Mouse (Mus musculus) intestine, embryonic 16.5 days (tissue): ENCODE data around the gene Gcdh. TPM values are rescaled to one million over a fixed set of nuclear protein-coding genes. Genes with fewer than 3 reads are reported as not detected.

Source experiments
- ATAC-seq: fragments of 200-750 bp; cut with Nextera tagmentation; 2 replicates; pipeline ENCODE4 v1.8.0; 2017; ENCODE audit warnings: moderate TSS enrichment, moderate library complexity
- H3K27ac ChIP-seq: fragments of 300-500 bp; sonication (generic); 2 replicates; pipeline ENCODE4 v1.5.1; 2014; ENCODE audit warnings: mild to moderate bottlenecking, low read length
- H3K27me3 ChIP-seq: fragments of 300-500 bp; sonication (generic); replicated peaks from 2 replicates; pipeline ENCODE4 v1.6.1; 2014; ENCODE audit warnings: low read length, control low read depth, mixed read lengths; ENCODE audit not compliant: control insufficient read depth, insufficient read depth
- H3K36me3 ChIP-seq: fragments of 300-500 bp; sonication (generic); 2 replicates; pipeline ENCODE4 v1.6.1; 2014; ENCODE audit warnings: low read length, control low read depth; ENCODE audit not compliant: control insufficient read depth, insufficient read depth
- H3K4me1 ChIP-seq: fragments of 300-500 bp; sonication (generic); 2 replicates; pipeline ENCODE4 v1.6.1; 2014; ENCODE audit warnings: low read length, control low read depth, mixed read lengths; ENCODE audit not compliant: control insufficient read depth, insufficient read depth
- H3K4me2 ChIP-seq: fragments of 300-500 bp; sonication (generic); 2 replicates; pipeline ENCODE4 v1.6.1; 2014; ENCODE audit warnings: low read depth, low read length, control low read depth
- H3K4me3 ChIP-seq: fragments of 300-500 bp; sonication (generic); 2 replicates; pipeline ENCODE4 v1.5.1; 2014; ENCODE audit warnings: mild to moderate bottlenecking, low read length
- H3K9ac ChIP-seq: fragments of 300-500 bp; sonication (generic); 2 replicates; pipeline ENCODE4 v1.6.1; 2014; ENCODE audit warnings: low read depth, low read length
- H3K9me3 ChIP-seq: fragments of 300-500 bp; sonication (generic); 2 replicates; pipeline ENCODE4 v1.6.1; 2016; ENCODE audit warnings: low read length, control low read depth; ENCODE audit not compliant: control insufficient read depth
- WGBS: fragments of 180-500 bp; shearing (Covaris S2); extraction: QIAGEN DNeasy Blood & Tissue Kit; methylation state at CpG from one replicate; pipeline ENCODE4 v1.1.7; 2014; 5-methylcytosine and 5-hydroxymethylcytosine counted together
- polyA plus RNA-seq: library from polyadenylated mRNA; unstranded; fragments of >200 nt; fragmentation: Nextera tagmentation; extraction: Ambion mirVana; gene quantifications from 2 replicates; pipeline ENCODE4 v1.2.1, GENCODE M21; 2015

The Gcdh gene
- polyA plus RNA-seq, 1 experiment from 2014 or later, result 53.3 TPM

DNA sequence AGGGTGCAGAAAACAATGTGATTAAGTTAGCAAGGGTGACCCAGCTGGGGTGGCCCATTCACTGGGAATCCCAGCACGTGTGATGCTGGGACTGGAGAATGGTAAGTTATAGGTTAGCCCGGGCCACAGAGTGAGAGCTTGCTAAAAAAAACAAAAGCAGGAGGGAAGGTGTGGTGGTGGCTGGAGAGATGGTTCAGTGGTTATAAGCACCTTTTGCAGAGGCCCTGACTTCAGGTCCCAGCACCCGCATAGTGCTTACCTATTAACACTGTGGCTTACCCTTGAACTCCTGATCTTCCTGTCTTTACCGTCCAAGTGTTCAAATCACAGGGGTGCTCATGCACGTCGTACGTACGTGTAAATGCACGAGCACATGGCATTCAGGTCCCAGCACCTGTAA lies 13.3 kb upstream of the Gcdh start:
- peaks cover 11% of the 10 kb centered on the region for H3K27me3 ChIP-seq
- H3K4me1 ChIP-seq, result peaks cover 5% of the 10 kb centered on the region; the same call in 1 of the 2 replicates
- no peak overlapping the region for H3K27ac ChIP-seq
- no peak overlapping the region for H3K9ac ChIP-seq
- ATAC-seq, result no peak
- no peak overlapping the region for H3K4me2 ChIP-seq
- no peaks in the 10 kb centered on the region for H3K9me3 ChIP-seq
- 91% methylated on average over 9 of the region's 9 CpGs for WGBS
- no peaks in the 10 kb centered on the region for H3K36me3 ChIP-seq
- no peak overlapping the region for H3K4me3 ChIP-seq

DNA sequence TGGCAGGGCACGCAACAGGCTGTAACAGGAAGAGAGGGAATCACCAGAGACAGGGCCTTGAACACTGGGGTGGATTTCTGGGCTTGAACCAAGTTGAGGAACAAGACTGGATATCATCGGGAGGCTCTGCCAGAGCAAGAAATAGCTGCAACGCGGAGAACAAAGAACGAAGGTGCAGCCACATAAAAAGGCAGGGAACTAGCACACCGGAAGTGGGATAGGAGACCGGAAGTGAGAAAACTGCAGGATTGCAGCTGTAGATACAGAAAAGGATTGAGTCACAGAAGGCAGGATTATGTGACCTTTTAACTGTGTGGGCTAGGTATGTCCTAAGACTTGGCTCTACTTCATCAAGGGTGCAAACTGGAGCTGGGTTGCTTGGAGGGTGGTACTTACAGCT lies 10.6 kb upstream of the Gcdh start:
- Histone ChIP-seq H3K27ac (no peak overlapping the region), H3K36me3 (no peaks in the 10 kb centered on the region), H3K9ac (no peak overlapping the region), H3K27me3 (peaks cover 2% of the 10 kb centered on the region; the same call in 1 of the 2 replicates), H3K4me3 (no peak overlapping the region), H3K4me2 (no peak overlapping the region), H3K9me3 (no peaks in the 10 kb centered on the region), H3K4me1 (peaks cover 7% of the 10 kb centered on the region; the same call in 1 of the 2 replicates)
- ATAC-seq, result no peak
- WGBS, result 91% methylated on average over 7 of the region's 7 CpGs

DNA sequence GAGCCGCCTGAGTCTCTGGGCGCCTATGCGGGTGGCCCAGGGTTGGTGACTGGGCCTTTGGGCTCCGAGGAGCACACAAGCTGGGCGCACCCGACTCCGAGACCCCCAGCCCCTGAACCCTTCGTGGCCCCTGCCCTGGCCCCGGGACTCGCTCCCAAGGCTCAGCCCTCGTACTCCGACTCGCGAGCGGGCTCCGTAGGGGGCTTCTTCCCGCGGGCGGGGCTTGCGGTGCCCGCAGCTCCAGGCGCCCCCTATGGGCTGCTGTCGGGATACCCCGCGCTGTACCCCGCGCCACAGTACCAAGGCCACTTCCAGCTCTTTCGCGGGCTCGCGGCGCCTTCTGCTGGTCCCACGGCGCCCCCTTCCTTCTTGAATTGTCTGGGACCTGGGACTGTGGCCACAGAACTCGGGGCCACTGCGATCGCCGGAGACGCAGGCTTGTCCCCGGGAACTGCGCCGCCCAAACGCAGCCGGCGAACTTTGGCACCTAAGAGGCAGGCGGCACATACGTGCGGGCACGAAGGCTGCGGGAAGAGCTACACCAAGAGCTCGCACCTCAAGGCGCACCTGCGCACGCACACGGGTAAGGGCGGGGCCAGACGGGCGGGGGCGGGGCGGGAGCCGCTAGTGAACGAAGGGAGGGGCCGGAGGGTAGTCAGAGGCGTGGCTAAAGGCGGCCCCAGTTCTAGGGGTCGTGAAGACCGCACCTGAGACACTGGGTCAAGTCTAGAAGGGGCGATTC lies 9.4 kb upstream of the Gcdh start:
- no peaks in the 10 kb centered on the region for H3K27me3 ChIP-seq
- ATAC-seq, result peak; percentile 94

DNA sequence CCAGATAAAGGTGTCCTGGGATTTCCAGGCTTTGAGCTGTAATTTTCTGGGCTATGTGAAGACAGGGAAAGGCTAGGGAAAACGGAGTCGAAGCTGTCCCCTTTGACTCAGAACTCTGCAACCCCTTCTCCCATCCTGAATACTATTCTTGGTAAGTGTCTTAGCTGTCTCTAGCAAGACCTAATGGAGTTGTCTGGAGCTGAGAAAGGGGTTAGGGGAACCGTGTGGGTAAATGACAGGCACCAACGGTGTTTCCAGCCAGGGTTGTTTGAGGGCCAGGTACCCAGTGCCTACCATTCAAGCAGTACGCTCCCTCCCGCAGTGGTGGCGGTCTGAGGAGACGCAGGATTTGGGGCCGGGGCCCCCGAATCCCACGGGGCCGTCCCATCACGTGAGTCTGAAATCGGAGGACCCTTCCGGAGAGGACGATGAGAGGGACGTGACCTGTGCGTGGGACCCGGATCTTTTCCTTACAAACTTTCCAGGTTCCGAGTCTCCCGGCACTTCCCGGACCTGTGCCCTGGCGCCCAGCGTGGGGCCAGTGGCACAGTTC lies 8.7 kb upstream of the Gcdh start:
- Histone ChIP-seq H3K4me2 (peak overlapping the region; percentile 98), H3K9me3 (no peaks in the 10 kb centered on the region), H3K27ac (peak overlapping the region; percentile 86), H3K9ac (peak overlapping the region; percentile 93), H3K4me3 (peak overlapping the region; percentile 78), H3K36me3 (no peaks in the 10 kb centered on the region), H3K4me1 (0 out of 2 replicates have a peak, but pooled peaks cover 3% of the 10 kb centered on the region), H3K27me3 (no peaks in the 10 kb centered on the region)
- 3% methylated on average over 24 of the region's 24 CpGs for WGBS
- peak; percentile 8 for ATAC-seq

More for the DNA sequence above, 9.4 kb upstream of the Gcdh start:
- Histone ChIP-seq H3K4me3 (peak overlapping the region; percentile 78), H3K4me2 (peak overlapping the region; percentile 98), H3K4me1 (0 out of 2 replicates have a peak, but pooled peaks cover 3% of the 10 kb centered on the region), H3K36me3 (no peaks in the 10 kb centered on the region), H3K27ac (peak overlapping the region; percentile 86), H3K9me3 (no peaks in the 10 kb centered on the region), H3K9ac (peak overlapping the region; percentile 93)
- under 1% methylated on average over 67 of the region's 68 CpGs for WGBS

DNA sequence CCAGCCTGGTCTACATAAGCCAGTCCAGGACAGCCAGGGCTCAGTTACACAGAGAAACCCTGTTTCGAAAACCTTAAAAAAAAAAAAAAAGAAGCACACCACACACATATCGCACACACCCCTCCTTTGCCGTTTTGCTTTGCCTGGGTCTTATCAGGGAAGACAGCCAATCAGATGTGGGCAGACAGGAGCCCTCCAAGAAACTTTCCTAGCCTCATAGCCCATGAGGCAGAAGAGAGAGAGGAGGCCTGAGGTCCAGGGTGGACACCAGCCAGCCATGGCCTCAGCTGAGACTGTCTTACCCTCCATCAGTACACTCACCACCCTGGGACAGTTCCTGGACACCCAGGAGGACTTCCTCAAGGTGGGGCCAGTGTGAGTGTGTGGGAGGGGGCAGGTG lies 8.0 kb upstream of the Gcdh start, which contains the start of gene Klf1:
Gene Klf1 (plus strand): TSS at position 177 of the 400 bp plus-strand sequence.
- H3K4me1 ChIP-seq, result 0 out of 2 replicates have a peak, but pooled peaks cover 3% of the 10 kb centered on the region
- no peaks in the 10 kb centered on the region for H3K36me3 ChIP-seq
- no peak for ATAC-seq
- no peaks in the 10 kb centered on the region for H3K27me3 ChIP-seq
- H3K27ac ChIP-seq, result peak within 1 kb of the TSS; percentile 86
- peak within 1 kb of the TSS; percentile 98 for H3K4me2 ChIP-seq
- no peaks in the 10 kb centered on the region for H3K9me3 ChIP-seq
- peak within 1 kb of the TSS; percentile 78 for H3K4me3 ChIP-seq
- H3K9ac ChIP-seq, result peak within 1 kb of the TSS; percentile 93
- WGBS, result 65% methylated on average over 3 of the region's 3 CpGs

DNA sequence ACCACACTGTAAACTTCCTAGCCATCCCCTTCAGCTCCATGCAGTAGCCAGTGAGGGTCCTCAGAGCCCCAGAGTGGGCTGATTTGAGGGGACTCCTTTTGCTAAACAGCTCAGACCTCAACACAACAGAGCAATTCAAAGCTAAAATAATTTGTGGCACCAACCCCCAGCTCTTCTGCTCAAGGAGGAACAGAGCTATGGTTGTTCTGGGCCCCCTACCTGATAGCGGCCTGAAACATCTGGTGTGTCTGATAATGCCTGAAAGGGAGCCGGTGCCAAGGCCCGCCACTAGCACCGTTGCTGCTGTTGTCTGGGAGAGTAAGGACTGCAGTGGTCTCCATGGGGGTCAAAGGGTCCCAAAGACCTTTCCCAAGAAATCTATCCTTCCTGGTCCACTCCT lies 7.3 kb upstream of the Gcdh start:
- no peaks in the 10 kb centered on the region for H3K27me3 ChIP-seq
- no peak overlapping the region for H3K9ac ChIP-seq
- 0 out of 2 replicates have a peak, but pooled peaks cover 3% of the 10 kb centered on the region for H3K4me1 ChIP-seq
- H3K4me2 ChIP-seq, result no peak overlapping the region
- H3K36me3 ChIP-seq, result no peaks in the 10 kb centered on the region
- ATAC-seq, result no peak
- no peak overlapping the region for H3K27ac ChIP-seq
- WGBS, result 68% methylated on average over 4 of the region's 4 CpGs
- H3K4me3 ChIP-seq, result no peak overlapping the region
- no peaks in the 10 kb centered on the region for H3K9me3 ChIP-seq

DNA sequence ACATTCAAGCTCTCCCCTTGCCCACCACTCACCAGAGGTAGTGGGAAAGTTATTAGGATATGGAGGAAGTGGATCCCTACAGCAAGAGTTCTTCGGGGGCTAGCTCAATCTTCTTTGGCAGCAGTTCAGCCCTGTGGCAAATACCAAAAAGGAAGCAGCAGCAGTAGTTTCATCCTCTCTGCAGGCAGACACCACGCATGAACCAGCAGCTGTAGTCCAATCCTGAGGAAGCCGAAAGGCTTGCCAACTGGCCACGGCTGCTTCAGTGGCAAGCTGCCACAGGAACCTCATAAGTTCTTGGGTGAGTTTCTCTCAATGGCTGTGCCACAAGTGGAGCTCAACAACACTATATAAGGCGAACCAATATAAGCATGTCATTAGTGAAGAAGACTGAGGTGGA lies 2.2 kb upstream of the Gcdh start:
- Histone ChIP-seq H3K27me3 (no peaks in the 10 kb centered on the region), H3K36me3 (no peaks in the 10 kb centered on the region), H3K9ac (no peak overlapping the region), H3K27ac (no peak overlapping the region), H3K4me3 (no peak overlapping the region), H3K4me2 (no peak overlapping the region), H3K4me1 (no peaks in the 10 kb centered on the region), H3K9me3 (no peaks in the 10 kb centered on the region)
- no peak for ATAC-seq
- WGBS, result 92% methylated on average over 5 of the region's 5 CpGs

DNA sequence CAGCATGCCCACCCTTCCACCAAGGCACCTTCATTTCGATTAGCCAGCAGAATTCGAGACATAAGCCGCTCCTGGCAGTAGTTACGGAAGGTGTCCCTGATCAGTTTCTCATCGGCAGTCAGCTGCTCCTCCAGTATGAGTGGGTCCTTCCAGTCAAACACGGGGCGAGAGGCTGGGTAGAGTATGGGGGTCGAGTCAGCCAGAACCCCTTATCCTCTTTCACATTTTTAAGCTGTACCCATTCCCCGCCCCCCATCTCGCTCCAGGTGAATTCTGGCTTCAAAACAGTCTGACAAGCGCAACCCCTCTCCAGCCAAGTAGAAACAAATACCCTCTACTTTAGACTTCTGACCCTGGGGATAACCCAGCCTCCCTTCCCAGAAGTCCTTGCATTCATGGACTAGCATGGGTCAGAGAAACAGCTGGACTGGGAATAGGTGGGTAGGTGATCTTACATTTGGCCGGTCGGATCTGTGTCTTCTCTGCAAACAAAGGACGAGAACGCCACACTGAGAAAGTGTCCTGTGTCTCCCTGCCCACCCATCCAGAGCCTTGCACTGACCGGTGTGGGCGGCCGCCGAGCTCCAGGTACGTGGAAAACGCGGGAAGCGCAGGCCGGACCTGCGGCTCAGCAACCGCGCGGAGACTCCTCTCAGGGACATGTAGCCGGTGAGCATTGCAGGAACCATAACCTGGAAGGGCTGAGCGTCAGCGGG lies 570 bp downstream of the Gcdh start:
- no peaks in the 10 kb centered on the region for H3K36me3 ChIP-seq
- no peaks in the 10 kb centered on the region for H3K9me3 ChIP-seq
- H3K4me2 ChIP-seq, result peak overlapping the region; percentile 72
- peak overlapping the region; percentile 77 for H3K9ac ChIP-seq
- peak overlapping the region; percentile 83 for H3K4me3 ChIP-seq
- no peaks in the 10 kb centered on the region for H3K4me1 ChIP-seq
- peak; percentile 53 for ATAC-seq
- no peaks in the 10 kb centered on the region for H3K27me3 ChIP-seq
- WGBS, result 9% methylated on average over 31 of the region's 31 CpGs
- H3K27ac ChIP-seq, result no peak overlapping the region; the same call in 1 of the 2 replicates

DNA sequence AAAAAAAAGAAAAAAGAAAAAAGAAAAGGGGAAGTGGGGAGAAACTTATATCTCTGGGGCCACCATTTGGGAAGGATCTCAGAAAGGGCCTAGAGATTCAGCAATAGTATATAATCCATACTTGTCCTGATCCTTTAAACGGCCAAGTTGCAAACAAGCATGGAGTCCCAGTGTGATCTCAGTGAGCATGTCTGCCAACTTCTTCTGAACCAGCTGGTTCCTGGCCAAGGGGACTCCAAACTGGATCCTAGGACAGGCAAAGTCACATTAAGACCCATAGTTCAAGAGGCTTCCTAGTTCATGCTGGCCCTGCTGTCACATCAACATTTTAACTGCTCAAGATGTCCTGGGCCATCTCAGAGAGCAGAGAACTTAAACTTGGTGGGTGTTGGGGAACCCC lies 4.6 kb downstream of the Gcdh start:
- H3K4me1 ChIP-seq, result no peaks in the 10 kb centered on the region
- H3K27ac ChIP-seq, result no peak overlapping the region
- no peak overlapping the region for H3K9ac ChIP-seq
- ATAC-seq, result no peak
- H3K4me2 ChIP-seq, result no peak overlapping the region
- 87% methylated on average over 1 of the region's 1 CpGs for WGBS
- H3K4me3 ChIP-seq, result no peak overlapping the region
- H3K9me3 ChIP-seq, result no peaks in the 10 kb centered on the region
- H3K27me3 ChIP-seq, result no peaks in the 10 kb centered on the region
- peaks cover 3% of the 10 kb centered on the region; the same call in 1 of the 2 replicates for H3K36me3 ChIP-seq
